Mouse (Mus musculus) CH12.LX (cell line): ENCODE data around the gene Coq6. TPM values are rescaled to one million over a fixed set of nuclear protein-coding genes. Genes with fewer than 3 reads are reported as not detected.

Experiments used
- DNase-seq: peaks from one replicate; pipeline ENCODE4 v3.0.0-alpha.2; 2013; ENCODE audit errors: extremely low read depth
- H3K27ac ChIP-seq: 2 replicates; pipeline ENCODE4 v1.5.1; 2012; ENCODE audit warnings: low read depth, mild to moderate bottlenecking, control low read depth, moderate library complexity; ENCODE audit not compliant: insufficient read depth
- H3K27me3 ChIP-seq: replicated peaks from 2 replicates; pipeline ENCODE3; 2012; ENCODE audit warnings: inconsistent platforms
- H3K36me3 ChIP-seq, 2 experiments: replicated peaks in 1 of 2; 2 replicates each; pipeline versions ENCODE3 to v1.6.1; 2012; ENCODE audit warnings: inconsistent platforms in 1 of 2, low read length in 1 of 2, mild to moderate bottlenecking in 1 of 2, mixed read lengths in 1 of 2, moderate library complexity in 1 of 2; ENCODE audit not compliant: control insufficient read depth in 1 of 2, insufficient read depth in 1 of 2
- H3K4me1 ChIP-seq, 2 experiments: 2 replicates each; pipeline ENCODE4 v1.6.1; 2012; ENCODE audit warnings: inconsistent platforms in 1 of 2, moderate library complexity in 1 of 2; ENCODE audit not compliant: insufficient read depth in 2 of 2, control insufficient read depth in 1 of 2
- H3K4me2 ChIP-seq: 2 replicates; pipeline ENCODE4 v1.6.1; 2012; ENCODE audit warnings: low read depth, mild to moderate bottlenecking, control low read depth; ENCODE audit not compliant: poor library complexity, insufficient read depth, severe bottlenecking
- H3K4me3 ChIP-seq, 3 experiments: fragments of 150-350 bp in 1 of 3; sonication (generic) in 1 of 3; replicated peaks in 1 of 3; 2 replicates each; pipeline versions ENCODE3 to v1.5.1; 2011 to 2012; ENCODE audit warnings: low read depth in 2 of 3, low read length in 2 of 3, mild to moderate bottlenecking in 2 of 3, moderate library complexity in 2 of 3, control low read depth in 1 of 3, improper control_type of control experiment in 1 of 3, inconsistent platforms in 1 of 3, mixed read lengths in 1 of 3; ENCODE audit not compliant: poor library complexity in 1 of 3
- H3K79me2 ChIP-seq: replicated peaks from 2 replicates; pipeline ENCODE4 v1.6.1; 2012; ENCODE audit warnings: mild to moderate bottlenecking, moderate library complexity; ENCODE audit not compliant: control insufficient read depth, poor library complexity, insufficient read depth, severe bottlenecking; ENCODE audit errors: extremely low read depth
- H3K9ac ChIP-seq: 2 replicates; pipeline ENCODE4 v1.6.1; 2012; ENCODE audit warnings: low read depth, mild to moderate bottlenecking, control low read depth, moderate library complexity; ENCODE audit not compliant: insufficient read depth
- H3K9me3 ChIP-seq: replicated peaks from 2 replicates; pipeline ENCODE3; 2012; ENCODE audit warnings: low read length, inconsistent platforms, mixed read lengths
- BHLHE40 ChIP-seq: IDR thresholded peaks from 2 replicates; pipeline ENCODE4 v1.6.1; 2011; ENCODE audit warnings: mild to moderate bottlenecking, low read depth, low read length, improper control_type of control experiment
- CHD2 ChIP-seq: IDR thresholded peaks from 2 replicates; pipeline ENCODE4 v1.6.1; 2011; ENCODE audit warnings: low read length, improper control_type of control experiment
- E2F4 ChIP-seq: IDR thresholded peaks from 2 replicates; pipeline ENCODE4 v1.6.1; 2011; ENCODE audit warnings: low read depth, low read length, improper control_type of control experiment; ENCODE audit not compliant: insufficient replicate concordance
- ELF1 ChIP-seq: IDR thresholded peaks from 2 replicates; pipeline ENCODE4 v1.6.1; 2014; ENCODE audit warnings: low read depth, mild to moderate bottlenecking, inconsistent platforms, low read length, improper control_type of control experiment
- ETS1 ChIP-seq: conservative IDR thresholded peaks from 2 replicates; pipeline ENCODE4 v1.6.1; 2012; ENCODE audit warnings: low read depth, mild to moderate bottlenecking, inconsistent platforms, low read length, improper control_type of control experiment, moderate library complexity
- HCFC1 ChIP-seq: IDR thresholded peaks from 2 replicates; pipeline ENCODE4 v1.6.1; 2012; ENCODE audit warnings: low read depth, mild to moderate bottlenecking, inconsistent platforms, low read length, improper control_type of control experiment
- IRF4 ChIP-seq: IDR thresholded peaks from 2 replicates; pipeline ENCODE4 v1.6.1; 2014; ENCODE audit warnings: low read depth, mild to moderate bottlenecking, inconsistent platforms, low read length, improper control_type of control experiment
- MAX ChIP-seq: IDR thresholded peaks from 2 replicates; pipeline ENCODE4 v1.6.1; 2011; ENCODE audit warnings: low read length, improper control_type of control experiment
- MEF2A ChIP-seq: IDR thresholded peaks from 2 replicates; pipeline ENCODE4 v1.6.1; 2014; ENCODE audit warnings: low read depth, mild to moderate bottlenecking, inconsistent platforms, low read length, improper control_type of control experiment, borderline replicate concordance
- MYC ChIP-seq: IDR thresholded peaks from 2 replicates; pipeline ENCODE4 v1.6.1; 2011; ENCODE audit warnings: low read depth, mild to moderate bottlenecking, improper control_type of control experiment, low read length
- NELFE ChIP-seq: IDR thresholded peaks from 2 replicates; pipeline ENCODE4 v1.6.1; 2011; ENCODE audit warnings: low read depth, low read length, improper control_type of control experiment
- NRF1 ChIP-seq: IDR thresholded peaks from 2 replicates; pipeline ENCODE4 v1.6.1; 2014; ENCODE audit warnings: low read depth, mild to moderate bottlenecking, inconsistent platforms, low read length, improper control_type of control experiment, moderate library complexity
- POLR2A ChIP-seq: IDR thresholded peaks from 2 replicates; pipeline ENCODE4 v1.6.1; 2011; ENCODE audit warnings: low read depth, mild to moderate bottlenecking, improper control_type of control experiment, low read length
- POLR2AphosphoS2 ChIP-seq: IDR thresholded peaks from 2 replicates; pipeline ENCODE4 v1.6.1; 2011; ENCODE audit warnings: low read depth, low read length, improper control_type of control experiment
- SIN3A ChIP-seq: IDR thresholded peaks from 2 replicates; pipeline ENCODE4 v1.6.1; 2012; ENCODE audit warnings: low read length, improper control_type of control experiment, inconsistent platforms
- UBTF ChIP-seq: IDR thresholded peaks from 2 replicates; pipeline ENCODE4 v1.6.1; 2012; ENCODE audit warnings: low read depth, mild to moderate bottlenecking, inconsistent platforms, low read length, improper control_type of control experiment, moderate library complexity
- USF1 ChIP-seq: IDR thresholded peaks from 2 replicates; pipeline ENCODE4 v1.6.1; 2014; ENCODE audit warnings: low read depth, mild to moderate bottlenecking, inconsistent platforms, low read length, improper control_type of control experiment
- ZKSCAN1 ChIP-seq: IDR thresholded peaks from 2 replicates; pipeline ENCODE4 v1.6.1; 2012; ENCODE audit warnings: low read depth, inconsistent platforms, low read length, improper control_type of control experiment, borderline replicate concordance
- ZMIZ1 ChIP-seq: IDR thresholded peaks from 2 replicates; pipeline ENCODE4 v1.6.1; 2012; ENCODE audit warnings: low read depth, mild to moderate bottlenecking, inconsistent platforms, low read length, improper control_type of control experiment
- ZNF384 ChIP-seq: IDR thresholded peaks from 2 replicates; pipeline ENCODE4 v1.6.1; 2012; ENCODE audit warnings: low read depth, low read length, improper control_type of control experiment, inconsistent platforms
- dilution Hi-C: fragments of 300-500 bp; cut with MboI; formaldehyde crosslinking; loops from 2 replicates; pipeline ENCODE4 v1.14.3; 2020; ENCODE audit warnings: low sequenced_read_pairs; ENCODE audit not compliant: extremely low pct_unique_long_range_greater_than_20kb, extremely low pct_ligation_motif_present
- in situ Hi-C: fragments of 300-500 bp; cut with MboI; formaldehyde crosslinking; loops from 3 replicates; pipeline ENCODE4 v1.14.3; 2019; ENCODE audit warnings: low sequenced_read_pairs, low pct_ligation_motif_present, low pct_unique_long_range_greater_than_20kb, mixed read lengths
- polyA plus RNA-seq: library from polyadenylated mRNA; unstranded; fragments of >175 nt; gene quantifications from 2 replicates; pipeline ENCODE4 v1.2.1, GENCODE M21; 2012; ENCODE audit warnings: low read depth; ENCODE audit not compliant: insufficient read length
- total RNA-seq, 2 experiments: library from RNA; depleted of rRNA; stranded (reverse); fragments of 300-350 nt in 1 of 2; fragments of >200 nt in 1 of 2; gene quantifications; 2 replicates each; pipeline ENCODE4 v1.2.3; 2012 to 2014

Coq6 gene
- total and polyA plus RNA-seq, 3 experiments, result 23.6 to 37.8 (median 31.9) TPM

- Histone ChIP-seq H3K36me3 (no peaks in the 10 kb centered on the region), H3K9ac (no peak overlapping the region), H3K9me3 (no peaks in the 10 kb centered on the region), H3K79me2 (no peaks in the 10 kb centered on the region), H3K27ac (no peak overlapping the region), H3K4me2 (no peak overlapping the region), H3K4me3 (no peak overlapping the region), H3K27me3 (no peaks in the 10 kb centered on the region), H3K4me1 (peaks cover 11 to 20% of the 10 kb centered on the region in 2 experiments)
- no peak for TF ChIP-seq ZMIZ1
- peak; percentile 17; the same call in 1 of the 2 replicates for TF ChIP-seq BHLHE40
- TF ChIP-seq ETS1, result no peak
- no peak for TF ChIP-seq POLR2AphosphoS2
- dilution Hi-C loops (no loop called here), in situ Hi-C loops (no loop called here)
- DNase-seq, result no peak
Measured at GRCm38 (mm10) chr12:84388097-84388496, 26.6 kb downstream of the Coq6 start.

GRCm38 (mm10) chr12:84388774-84389400 lies 27.4 kb downstream of the Coq6 start:
- Histone ChIP-seq H3K27ac (no peak overlapping the region), H3K9me3 (no peaks in the 10 kb centered on the region), H3K4me3 (no peak overlapping the region), H3K79me2 (no peaks in the 10 kb centered on the region), H3K27me3 (no peaks in the 10 kb centered on the region), H3K4me2 (peak overlapping the region; percentile 40), H3K4me1 (peaks cover 11 to 17% of the 10 kb centered on the region in 2 experiments), H3K9ac (no peak overlapping the region), H3K36me3 (no peaks in the 10 kb centered on the region)
- DNase-seq, result peak; percentile 51
- in situ Hi-C loops, result no loop called here
- dilution Hi-C loops, result no loop called here
- TF ChIP-seq ELF1 (0 out of 2 replicates have a peak, but pooled peaks have one; percentile 16), NELFE (0 out of 2 replicates have a peak, but pooled peaks have one; percentile 29), ZKSCAN1 (no peak), NRF1 (no peak), UBTF (no peak), ZNF384 (peak; percentile 66; the same call in 1 of the 2 replicates), IRF4 (no peak), MYC (peak; percentile 59), HCFC1 (peak; percentile 67), CHD2 (peak; percentile 69), E2F4 (no peak), USF1 (no peak), MEF2A (no peak), POLR2A (peak; percentile 36; the same call in 1 of the 2 replicates), MAX (peak; percentile 20; the same call in 1 of the 2 replicates), SIN3A (no peak)
